Mouse (Mus musculus): ENCODE data around the gene Cdk6. TPM values are rescaled to one million over a fixed set of nuclear protein-coding genes. Genes with fewer than 3 reads are reported as not detected.

Cdk6 gene
- total RNA-seq, 4 experiments from 2014 or later: 0.56 to 1.3 (median 1.2) TPM

DNA sequence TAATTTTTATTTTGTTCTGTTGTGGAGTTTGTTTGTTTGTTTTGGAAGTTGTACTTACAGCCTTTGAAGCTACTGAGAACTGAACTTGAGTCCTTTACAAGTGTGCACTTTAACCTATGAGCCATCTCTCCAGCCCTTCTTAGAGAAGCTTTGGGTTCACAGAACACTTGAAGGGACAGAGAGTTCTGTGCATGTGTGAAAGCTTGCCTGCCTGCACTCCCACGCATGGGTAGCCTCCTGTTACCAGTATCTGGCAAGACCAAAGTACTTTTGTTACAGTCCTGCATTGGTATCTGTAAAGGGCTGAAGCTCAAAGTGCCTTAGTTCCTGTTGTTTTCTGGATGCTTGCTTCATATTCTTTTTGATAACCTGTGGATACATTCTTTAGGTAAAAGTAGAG lies 204.9 kb downstream of the Cdk6 start:
- no peak for DNase-seq (ENCODE audit: low spot score in 2 of 2)

DNA sequence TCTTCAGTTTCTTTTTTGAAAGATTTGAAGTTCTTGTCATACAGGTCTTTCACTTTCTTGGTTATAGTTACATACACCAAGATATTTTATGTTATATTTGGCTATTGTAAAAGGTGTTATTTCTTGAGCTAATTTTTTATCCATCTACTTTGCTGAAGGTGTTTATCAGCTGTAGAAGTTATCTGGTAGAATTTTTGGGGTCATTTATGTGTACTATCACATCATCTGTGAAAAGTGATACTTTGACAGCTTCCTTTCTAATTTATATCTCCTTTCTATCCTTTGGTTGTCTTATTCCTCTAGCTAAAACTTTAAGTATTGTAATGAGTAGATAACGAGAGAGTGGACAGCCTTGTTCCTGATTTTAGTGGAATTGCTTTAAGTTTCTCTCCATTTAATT lies 210.2 kb downstream of the Cdk6 start:
- DNase-seq (ENCODE audit: low spot score in 2 of 2): no peak

GRCm38 (mm10) chr5:3554198-3554597 lies 212.9 kb downstream of the Cdk6 start:
- no peak for DNase-seq (ENCODE audit: low spot score in 2 of 2)

GRCm38 (mm10) chr5:3571266-3571665 lies 230.0 kb downstream of the Cdk6 start, which contains the start of gene 1700109H08Rik:
TSS of gene 1700109H08Rik (plus strand) at chr5:3571566.
- DNase-seq (ENCODE audit: low spot score in 2 of 2): no peak

DNA sequence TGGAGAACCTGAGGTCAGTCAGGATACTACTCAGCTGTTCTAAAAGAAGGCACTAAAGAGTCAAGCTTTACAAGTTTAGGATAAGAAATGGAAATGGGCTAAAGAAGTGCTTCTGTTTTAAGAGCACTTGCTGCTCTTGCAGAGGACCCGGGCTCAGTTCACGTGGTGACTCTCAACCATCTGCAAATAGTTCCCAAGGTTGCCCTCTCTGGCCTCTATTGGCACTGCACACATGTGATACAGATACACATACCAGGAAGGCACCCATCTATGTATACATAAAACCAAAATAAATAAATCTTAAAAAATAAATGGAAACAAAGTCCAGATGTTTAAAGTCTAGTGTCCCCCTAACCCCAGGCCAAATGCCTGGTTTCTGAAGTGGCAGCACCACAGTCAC lies 233.5 kb downstream of the Cdk6 start:
- no peak for DNase-seq (ENCODE audit: low spot score in 2 of 2)

DNA sequence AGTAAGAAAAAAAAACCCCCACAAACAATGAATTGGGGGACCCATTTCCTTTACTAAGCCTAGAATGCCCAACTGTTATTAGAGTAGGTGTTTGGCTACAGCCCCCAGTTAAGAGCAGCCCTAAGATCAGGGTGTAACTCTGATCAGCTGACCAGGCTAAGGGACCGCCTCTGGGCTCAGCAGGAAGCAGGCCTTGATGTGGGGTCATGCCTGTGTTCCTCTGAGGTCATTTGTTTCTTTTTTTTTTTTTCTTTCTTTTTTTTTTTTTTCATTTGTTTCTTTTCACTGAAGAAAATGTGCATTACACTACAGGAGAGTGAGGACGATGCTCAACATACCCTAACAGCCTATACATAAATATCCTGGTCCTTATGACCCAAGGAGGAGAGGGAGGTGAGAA lies 236.7 kb downstream of the Cdk6 start:
- no peak for DNase-seq (ENCODE audit: low spot score in 2 of 2)

GRCm38 (mm10) chr5:3579066-3579465 lies 237.8 kb downstream of the Cdk6 start:
- no peak for DNase-seq (ENCODE audit: low spot score in 2 of 2)

Other genes starting within 250 kb of the Cdk6 start
- gene Fam133b, start 202.3 kb downstream of the Cdk6 start, total RNA-seq (2022): 10 to 100 TPM; 10.4 to 12.6 (median 10.5) TPM
- 1 to 10 TPM; 1.9 to 5.3 (median 2.7) TPM for gene 1700109H08Rik, start 230.1 kb downstream of the Cdk6 start, total RNA-seq (2022)

Measured in gastrocnemius, adult 8-10 months (tissue).